Mouse (Mus musculus): ENCODE measurements at regions not wholly inside any gene's neighbourhood (a gene's known extent, or its start where the extent isn't known, plus 50 kb on each side); places are given as distances from the start of the nearest gene placed in this dataset.
A peak's percentile ranks its signal among the peaks of the same experiment; 100 is the strongest.

DNA sequence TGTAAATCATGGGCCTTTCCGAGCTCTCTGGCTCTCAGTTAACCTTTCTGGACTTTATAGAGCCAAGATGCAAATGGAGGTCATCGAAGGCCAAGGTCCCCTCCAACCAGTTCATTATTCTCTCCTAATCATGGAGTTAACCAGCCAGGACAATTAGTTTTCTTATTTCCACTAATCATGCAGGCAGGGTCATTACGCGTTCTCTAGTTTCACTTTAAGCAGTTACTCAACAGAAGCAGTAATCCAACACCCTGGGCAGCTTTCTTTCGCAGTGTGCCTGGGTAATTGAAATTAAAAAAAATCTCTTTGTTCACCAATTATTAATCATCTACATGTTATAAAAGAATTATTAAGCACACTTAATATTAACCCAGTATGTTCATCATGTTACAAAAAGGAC, 137.3 kb downstream of the Basp1 start:
- H3K27me3 ChIP-seq (replicated peaks; ENCODE audit: control insufficient read depth, insufficient read depth, low read length), result no peaks in the 10 kb centered on the region
- no peaks in the 10 kb centered on the region for H3K4me1 ChIP-seq (ENCODE audit: control insufficient read depth, insufficient read depth, low read length)
- H3K27ac ChIP-seq (ENCODE audit: insufficient read depth, low read depth, low read length), result no peak overlapping the region
- H3K36me3 ChIP-seq (ENCODE audit: control insufficient read depth, insufficient read depth, low read length), result no peaks in the 10 kb centered on the region
- 35% methylated on average over 5 of the region's 5 CpGs for WGBS
- no peak overlapping the region for H3K4me3 ChIP-seq (ENCODE audit: insufficient read depth, low read depth, low read length)
- DNase-seq, result peak; percentile 21
- TF ChIP-seq CTCF (conservative IDR thresholded peaks at IDR 0.05; ENCODE audit: insufficient read depth, insufficient read length, low read depth, low read length), result no peak
- no peak for TF ChIP-seq POLR2A (IDR thresholded peaks at IDR 0.05; ENCODE audit: low read depth, low read length)

DNA sequence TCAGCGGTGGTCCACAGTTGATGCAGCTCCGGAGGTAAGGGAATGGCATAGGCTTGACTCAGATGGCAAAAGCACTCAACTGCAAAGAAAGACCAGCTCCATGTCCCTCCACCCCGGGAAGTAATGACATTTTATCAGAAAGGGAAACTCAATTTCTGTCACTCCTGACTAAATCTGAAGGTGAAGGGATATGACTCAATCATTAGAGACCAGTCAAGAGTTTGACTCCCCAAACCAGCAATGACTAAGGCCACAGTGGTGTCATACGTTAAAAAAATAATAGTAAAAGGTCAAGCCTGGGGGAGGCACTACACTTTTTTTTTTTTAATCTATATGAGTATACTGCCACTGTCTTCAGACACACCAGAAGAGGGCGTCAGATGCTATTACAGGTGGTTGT, 141.7 kb downstream of the Basp1 start:
- TF ChIP-seq CTCF (conservative IDR thresholded peaks at IDR 0.05; ENCODE audit: insufficient read depth, insufficient read length, low read depth, low read length) (no peak), POLR2A (IDR thresholded peaks at IDR 0.05; ENCODE audit: low read depth, low read length) (no peak)
- no peaks in the 10 kb centered on the region for H3K27me3 ChIP-seq (replicated peaks; ENCODE audit: control insufficient read depth, insufficient read depth, low read length)
- no peaks in the 10 kb centered on the region for H3K4me1 ChIP-seq (ENCODE audit: control insufficient read depth, insufficient read depth, low read length)
- DNase-seq, result no peak
- no peak overlapping the region for H3K27ac ChIP-seq (ENCODE audit: insufficient read depth, low read depth, low read length)
- H3K4me3 ChIP-seq (ENCODE audit: insufficient read depth, low read depth, low read length), result no peak overlapping the region
- no peaks in the 10 kb centered on the region for H3K36me3 ChIP-seq (ENCODE audit: control insufficient read depth, insufficient read depth, low read length)
- WGBS, result 77% methylated on average over 5 of the region's 5 CpGs

DNA sequence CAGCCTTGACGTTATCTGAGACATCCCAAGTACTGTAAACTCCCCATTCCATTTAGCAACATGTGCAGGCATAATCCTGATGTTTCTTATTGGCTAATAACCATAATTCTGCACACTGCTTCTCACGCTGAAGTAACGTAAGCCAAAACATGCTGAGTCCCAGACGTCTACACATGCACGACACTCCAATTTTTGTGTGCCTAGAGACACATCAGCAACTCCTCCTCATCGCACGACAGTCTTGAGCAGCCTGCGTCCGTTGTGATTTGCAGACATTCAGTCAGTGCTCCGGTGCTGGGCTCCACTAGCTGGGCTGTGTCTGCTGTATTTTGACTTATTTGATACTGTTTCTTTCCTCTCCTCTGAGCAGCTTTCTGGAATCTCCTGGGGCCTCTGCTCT, 143.2 kb downstream of the Basp1 start:
- Histone ChIP-seq H3K4me1 (ENCODE audit: control insufficient read depth, insufficient read depth, low read length) (no peaks in the 10 kb centered on the region), H3K27ac (ENCODE audit: insufficient read depth, low read depth, low read length) (no peak overlapping the region), H3K4me3 (ENCODE audit: insufficient read depth, low read depth, low read length) (no peak overlapping the region), H3K36me3 (ENCODE audit: control insufficient read depth, insufficient read depth, low read length) (no peaks in the 10 kb centered on the region), H3K27me3 (replicated peaks; ENCODE audit: control insufficient read depth, insufficient read depth, low read length) (no peaks in the 10 kb centered on the region)
- TF ChIP-seq CTCF (conservative IDR thresholded peaks at IDR 0.05; ENCODE audit: insufficient read depth, insufficient read length, low read depth, low read length), result no peak
- TF ChIP-seq POLR2A (IDR thresholded peaks at IDR 0.05; ENCODE audit: low read depth, low read length), result no peak
- DNase-seq, result no peak
- 60% methylated on average over 10 of the region's 10 CpGs for WGBS

DNA sequence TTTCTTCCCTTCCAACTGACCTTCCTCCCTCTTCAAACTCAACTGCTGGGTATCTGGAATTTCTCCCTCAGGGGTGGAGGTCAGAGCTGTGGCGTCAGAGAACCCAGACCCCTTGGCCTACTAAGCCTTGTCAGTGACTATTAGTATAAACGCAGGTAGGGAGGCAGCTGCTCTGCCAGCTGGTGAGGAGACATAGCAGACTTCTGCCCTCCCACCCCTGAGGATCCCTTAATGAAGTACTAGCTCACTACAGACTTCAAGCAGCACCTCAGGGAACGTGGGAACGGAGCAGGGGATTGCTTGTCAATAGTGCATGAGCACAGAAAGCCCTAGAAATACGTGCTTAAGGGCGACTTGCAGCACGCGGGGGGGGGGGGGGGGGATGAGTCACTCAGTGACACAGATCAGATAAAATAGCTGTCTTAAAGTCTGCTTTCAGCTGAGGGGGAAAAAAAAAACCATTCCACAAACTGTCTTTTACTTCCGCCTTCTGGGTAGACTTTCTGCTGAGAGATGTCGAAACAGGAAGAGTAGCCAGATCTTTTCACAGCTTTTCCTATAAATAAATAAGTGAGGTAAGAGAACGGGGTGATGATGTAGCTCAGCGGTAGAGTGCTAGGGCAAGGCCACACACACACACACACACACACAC, 144.1 kb downstream of the Basp1 start:
- H3K4me1 ChIP-seq (ENCODE audit: control insufficient read depth, insufficient read depth, low read length), result no peaks in the 10 kb centered on the region
- no peaks in the 10 kb centered on the region for H3K27me3 ChIP-seq (replicated peaks; ENCODE audit: control insufficient read depth, insufficient read depth, low read length)
- 34% methylated on average over 12 of the region's 12 CpGs for WGBS
- DNase-seq, result peak; percentile 16
- TF ChIP-seq POLR2A (IDR thresholded peaks at IDR 0.05; ENCODE audit: low read depth, low read length) (no peak), CTCF (conservative IDR thresholded peaks at IDR 0.05; ENCODE audit: insufficient read depth, insufficient read length, low read depth, low read length) (no peak)
- no peak overlapping the region for H3K4me3 ChIP-seq (ENCODE audit: insufficient read depth, low read depth, low read length)
- no peak overlapping the region for H3K27ac ChIP-seq (ENCODE audit: insufficient read depth, low read depth, low read length)
- H3K36me3 ChIP-seq (ENCODE audit: control insufficient read depth, insufficient read depth, low read length), result no peaks in the 10 kb centered on the region

DNA sequence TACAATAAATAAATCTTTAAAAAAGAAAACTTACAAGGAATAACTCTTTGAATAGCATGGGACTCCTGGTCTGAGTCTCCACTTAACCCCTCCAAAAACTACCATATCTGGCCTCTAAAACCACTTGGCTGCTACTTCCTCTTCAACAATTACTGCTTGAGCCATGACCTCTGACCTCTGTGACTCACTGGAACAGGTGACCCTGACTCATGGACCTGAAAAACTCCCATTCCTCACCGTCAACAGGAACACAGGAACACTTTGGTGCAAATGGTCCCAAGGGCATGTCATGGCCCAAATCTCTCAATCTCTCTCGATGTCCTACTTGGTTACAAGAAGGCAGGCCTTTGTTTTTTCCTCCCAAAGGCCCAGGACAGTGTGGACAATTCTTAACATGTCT, 145.1 kb downstream of the Basp1 start:
- Histone ChIP-seq H3K4me1 (ENCODE audit: control insufficient read depth, insufficient read depth, low read length) (no peaks in the 10 kb centered on the region), H3K27ac (ENCODE audit: insufficient read depth, low read depth, low read length) (no peak overlapping the region), H3K36me3 (ENCODE audit: control insufficient read depth, insufficient read depth, low read length) (no peaks in the 10 kb centered on the region), H3K27me3 (replicated peaks; ENCODE audit: control insufficient read depth, insufficient read depth, low read length) (no peaks in the 10 kb centered on the region), H3K4me3 (ENCODE audit: insufficient read depth, low read depth, low read length) (no peak overlapping the region)
- WGBS, result 68% methylated on average over 2 of the region's 2 CpGs
- TF ChIP-seq CTCF (conservative IDR thresholded peaks at IDR 0.05; ENCODE audit: insufficient read depth, insufficient read length, low read depth, low read length) (no peak), POLR2A (IDR thresholded peaks at IDR 0.05; ENCODE audit: low read depth, low read length) (no peak)
- no peak for DNase-seq

DNA sequence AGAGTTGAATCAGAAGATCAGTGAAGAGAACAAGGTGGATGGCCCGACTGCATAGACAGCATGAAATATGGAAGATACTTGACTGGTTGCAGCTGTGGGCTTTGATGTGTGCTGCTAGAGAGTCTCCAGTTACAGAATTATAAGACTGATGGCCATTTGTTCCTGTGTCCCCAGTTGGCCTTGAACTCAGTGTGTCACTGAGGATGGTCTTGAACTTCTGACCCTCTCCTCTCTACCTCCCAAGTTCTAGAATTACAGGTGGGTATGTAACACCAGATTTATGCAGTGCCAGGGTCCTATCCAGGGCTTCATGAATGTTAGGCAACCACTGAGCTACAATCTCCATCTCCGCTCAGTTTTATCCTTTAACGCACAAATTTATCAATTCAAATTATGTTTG, 146.1 kb downstream of the Basp1 start:
- Histone ChIP-seq H3K4me3 (ENCODE audit: insufficient read depth, low read depth, low read length) (no peak overlapping the region), H3K4me1 (ENCODE audit: control insufficient read depth, insufficient read depth, low read length) (no peaks in the 10 kb centered on the region), H3K27ac (ENCODE audit: insufficient read depth, low read depth, low read length) (no peak overlapping the region), H3K27me3 (replicated peaks; ENCODE audit: control insufficient read depth, insufficient read depth, low read length) (no peaks in the 10 kb centered on the region), H3K36me3 (ENCODE audit: control insufficient read depth, insufficient read depth, low read length) (no peaks in the 10 kb centered on the region)
- 71% methylated on average over 3 of the region's 3 CpGs for WGBS
- no peak for TF ChIP-seq POLR2A (IDR thresholded peaks at IDR 0.05; ENCODE audit: low read depth, low read length)
- TF ChIP-seq CTCF (conservative IDR thresholded peaks at IDR 0.05; ENCODE audit: insufficient read depth, insufficient read length, low read depth, low read length), result no peak
- no peak for DNase-seq

DNA sequence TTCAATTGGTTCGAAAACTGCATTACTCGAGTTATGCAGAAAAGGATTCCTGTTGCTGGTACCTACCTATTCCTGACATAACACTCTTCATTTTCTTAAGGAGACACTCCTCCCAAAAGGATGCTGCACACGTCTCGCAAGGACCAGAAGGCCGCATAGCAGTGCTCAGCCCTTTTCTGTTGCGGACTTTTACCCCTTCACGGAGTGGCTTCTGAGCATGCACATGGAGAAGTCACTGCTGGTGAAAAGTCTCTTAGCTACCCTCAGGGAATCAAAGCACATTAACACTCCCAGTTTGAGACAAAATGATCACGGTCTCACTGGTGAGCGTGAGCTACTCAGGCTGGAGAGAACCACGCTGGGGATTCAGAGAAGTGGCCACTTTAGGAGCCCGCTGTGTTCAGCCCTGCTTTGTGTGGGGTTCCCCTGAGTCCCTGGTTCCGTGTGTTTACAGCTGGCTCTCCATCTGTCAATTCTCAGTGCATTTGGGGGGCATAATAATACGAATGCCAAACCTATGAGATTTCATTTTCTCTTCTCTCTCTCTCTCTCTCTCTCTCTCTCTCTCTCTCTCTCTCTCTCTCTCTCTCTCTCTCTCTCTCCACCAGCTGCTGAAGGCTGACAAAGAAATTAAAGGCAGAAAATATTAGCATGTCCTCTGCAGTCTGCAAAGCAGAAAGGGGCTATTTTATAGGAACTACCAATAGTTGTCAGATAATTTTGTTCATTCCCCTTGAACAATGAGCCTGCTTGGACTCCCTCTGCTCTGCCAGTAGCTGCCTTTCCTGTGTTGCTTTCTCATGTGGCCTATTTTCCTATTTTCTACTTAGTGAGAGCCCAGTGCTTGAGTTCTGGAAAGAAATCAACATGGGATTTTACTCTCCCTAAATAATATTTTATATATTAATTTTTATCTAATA, 160.7 kb downstream of the Basp1 start:
- WGBS, result 80% methylated on average over 13 of the region's 13 CpGs
- Histone ChIP-seq H3K4me1 (ENCODE audit: control insufficient read depth, insufficient read depth, low read length) (no peaks in the 10 kb centered on the region), H3K27me3 (replicated peaks; ENCODE audit: control insufficient read depth, insufficient read depth, low read length) (no peaks in the 10 kb centered on the region), H3K4me3 (ENCODE audit: insufficient read depth, low read depth, low read length) (no peak overlapping the region), H3K27ac (ENCODE audit: insufficient read depth, low read depth, low read length) (no peak overlapping the region), H3K36me3 (ENCODE audit: control insufficient read depth, insufficient read depth, low read length) (no peaks in the 10 kb centered on the region)
- no peak for DNase-seq
- TF ChIP-seq POLR2A (IDR thresholded peaks at IDR 0.05; ENCODE audit: low read depth, low read length) (no peak), CTCF (conservative IDR thresholded peaks at IDR 0.05; ENCODE audit: insufficient read depth, insufficient read length, low read depth, low read length) (no peak)
